Mouse (Mus musculus) liver, embryonic 16.5 days (tissue): ENCODE data around the gene Erich6. TPM values are rescaled to one million over a fixed set of nuclear protein-coding genes. Genes with fewer than 3 reads are reported as not detected.
A peak's percentile ranks its signal among the peaks of the same experiment; 100 is the strongest.

Source experiments
- ATAC-seq: fragments of 200-750 bp; cut with Nextera tagmentation; 2 replicates; pipeline ENCODE4 v1.8.0; 2017; ENCODE audit warnings: low read depth, mild to moderate bottlenecking, moderate number of reproducible peaks, moderate library complexity
- H3K27ac ChIP-seq: fragments of 300-500 bp; sonication (generic); 2 replicates; pipeline ENCODE4 v1.5.1; 2014; ENCODE audit warnings: mild to moderate bottlenecking, low read length
- H3K27me3 ChIP-seq: fragments of 300-500 bp; sonication (generic); 2 replicates; pipeline ENCODE4 v1.6.1; 2014; ENCODE audit warnings: low read depth, low read length, mixed read lengths; ENCODE audit not compliant: control insufficient read depth, insufficient read depth
- H3K36me3 ChIP-seq: fragments of 300-500 bp; sonication (generic); 2 replicates; pipeline ENCODE4 v1.6.1; 2014; ENCODE audit warnings: mild to moderate bottlenecking; ENCODE audit not compliant: control insufficient read depth, insufficient read depth
- H3K4me1 ChIP-seq: fragments of 300-500 bp; sonication (generic); 2 replicates; pipeline ENCODE4 v1.6.1; 2014; ENCODE audit warnings: low read depth, low read length, mixed read lengths; ENCODE audit not compliant: control insufficient read depth
- H3K4me2 ChIP-seq: fragments of 300-500 bp; sonication (generic); 2 replicates; pipeline ENCODE4 v1.6.1; 2014; ENCODE audit warnings: low read depth, low read length, mixed read lengths
- H3K4me3 ChIP-seq: fragments of 300-500 bp; sonication (generic); 2 replicates; pipeline ENCODE4 v1.5.1; 2014; ENCODE audit warnings: low read depth, mild to moderate bottlenecking, low read length
- H3K9ac ChIP-seq: fragments of 300-500 bp; sonication (generic); 2 replicates; pipeline ENCODE4 v1.6.1; 2014; ENCODE audit warnings: low read depth, low read length
- H3K9me3 ChIP-seq: fragments of 300-500 bp; sonication (generic); replicated peaks from 2 replicates; pipeline ENCODE4 v1.6.1; 2016; ENCODE audit warnings: low read length; ENCODE audit not compliant: control insufficient read depth
- WGBS: fragments of 180-500 bp; shearing (Covaris S2); extraction: QIAGEN DNeasy Blood & Tissue Kit; methylation state at CpG from one replicate; pipeline ENCODE4 v1.1.7; 2014; ENCODE audit not compliant: insufficient replicate concordance; 5-methylcytosine and 5-hydroxymethylcytosine counted together
- polyA plus RNA-seq: library from polyadenylated mRNA; unstranded; fragments of >200 nt; fragmentation: Nextera tagmentation; extraction: Ambion mirVana; gene quantifications from 2 replicates; pipeline ENCODE4 v1.2.1, GENCODE M21; 2015

The Erich6 gene
- polyA plus RNA-seq, 1 experiment from 2014 or later = not detected

DNA sequence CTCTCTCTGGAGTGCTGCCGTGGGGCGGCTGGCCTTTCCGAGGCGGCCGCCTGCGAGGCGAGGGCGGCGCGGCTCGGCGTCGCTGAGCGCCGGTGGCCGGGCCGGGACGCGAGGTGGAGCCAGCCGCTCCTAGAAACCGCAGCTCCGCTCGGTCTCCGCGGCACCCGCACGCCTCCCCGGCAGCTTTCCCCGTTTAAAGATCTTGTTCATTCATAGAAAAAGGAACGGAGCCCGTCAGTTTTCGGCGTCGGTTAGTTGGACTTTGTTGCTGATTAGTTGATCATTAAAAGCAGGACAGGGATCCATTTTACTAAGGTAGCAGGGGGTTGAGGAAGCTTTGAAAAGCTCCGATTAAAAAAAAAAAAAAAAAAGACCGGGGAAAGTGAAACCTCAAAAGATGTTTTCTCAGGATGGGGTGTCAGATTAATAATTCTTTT, 59.9 kb downstream of the Erich6 start:
- Histone ChIP-seq H3K36me3 (peaks cover 9% of the 10 kb centered on the region; the same call in 1 of the 2 replicates), H3K27me3 (no peaks in the 10 kb centered on the region), H3K27ac (peak overlapping the region; percentile 98), H3K4me1 (peaks cover 15% of the 10 kb centered on the region), H3K4me3 (peak overlapping the region; percentile 95), H3K4me2 (peak overlapping the region; percentile 66), H3K9me3 (no peaks in the 10 kb centered on the region), H3K9ac (peak overlapping the region; percentile 100)
- ATAC-seq = peak; percentile 80
- under 1% methylated on average over 36 of the region's 36 CpGs for WGBS

DNA sequence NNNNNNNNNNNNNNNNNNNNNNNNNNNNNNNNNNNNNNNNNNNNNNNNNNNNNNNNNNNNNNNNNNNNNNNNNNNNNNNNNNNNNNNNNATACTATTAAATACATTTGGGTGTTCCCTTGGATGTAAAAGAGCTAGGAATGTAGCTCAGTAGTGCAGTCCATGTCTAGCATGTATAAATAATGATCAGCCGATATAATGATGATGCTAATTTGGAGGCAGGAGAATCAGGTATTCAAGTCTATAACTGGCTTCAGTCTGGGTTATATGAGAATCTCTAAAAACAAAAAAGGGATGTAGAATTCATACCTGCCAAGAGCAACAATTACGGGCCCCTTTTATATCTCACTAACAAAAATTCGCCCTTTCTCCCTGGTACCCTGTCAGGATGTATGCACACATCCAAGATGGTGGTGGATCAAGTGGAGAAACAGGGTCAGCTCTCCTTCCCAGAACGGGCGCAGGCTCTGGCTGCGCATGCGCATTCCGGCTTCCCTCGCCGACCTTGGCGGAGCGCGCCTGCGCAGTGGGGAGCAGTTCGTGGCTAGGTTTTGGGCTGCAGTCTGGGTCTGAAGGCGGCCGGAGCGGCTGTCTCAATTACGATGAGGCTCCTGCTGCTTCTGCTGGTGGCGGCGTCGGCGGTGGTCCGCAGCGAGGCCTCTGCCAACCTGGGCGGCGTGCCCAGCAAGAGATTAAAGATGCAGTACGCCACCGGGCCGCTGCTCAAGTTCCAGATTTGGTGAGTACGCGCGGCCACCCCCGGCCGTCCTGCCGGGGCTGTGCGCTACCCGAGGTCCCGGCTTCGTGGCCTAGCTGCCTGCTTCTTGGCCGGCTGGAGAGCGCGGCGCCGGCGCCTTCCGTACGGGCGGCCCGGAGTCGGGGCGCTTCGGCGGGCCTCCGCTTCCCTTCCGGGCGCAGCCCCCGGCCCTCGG, 60.6 kb downstream of the Erich6 start, which contains the start of gene Selenot:
Gene Selenot (plus strand): TSS at position 500 of the 930 bp plus-strand sequence.
- Histone ChIP-seq H3K36me3 (peaks cover 9% of the 10 kb centered on the region; the same call in 1 of the 2 replicates), H3K9ac (peak within 1 kb of the TSS; percentile 100), H3K27ac (peak within 1 kb of the TSS; percentile 98), H3K9me3 (no peaks in the 10 kb centered on the region), H3K27me3 (no peaks in the 10 kb centered on the region), H3K4me1 (peaks cover 10% of the 10 kb centered on the region), H3K4me2 (peak within 1 kb of the TSS; percentile 66), H3K4me3 (peak within 1 kb of the TSS; percentile 95)
- 2% methylated on average over 58 of the region's 59 CpGs for WGBS
- ATAC-seq = peak; percentile 90

DNA sequence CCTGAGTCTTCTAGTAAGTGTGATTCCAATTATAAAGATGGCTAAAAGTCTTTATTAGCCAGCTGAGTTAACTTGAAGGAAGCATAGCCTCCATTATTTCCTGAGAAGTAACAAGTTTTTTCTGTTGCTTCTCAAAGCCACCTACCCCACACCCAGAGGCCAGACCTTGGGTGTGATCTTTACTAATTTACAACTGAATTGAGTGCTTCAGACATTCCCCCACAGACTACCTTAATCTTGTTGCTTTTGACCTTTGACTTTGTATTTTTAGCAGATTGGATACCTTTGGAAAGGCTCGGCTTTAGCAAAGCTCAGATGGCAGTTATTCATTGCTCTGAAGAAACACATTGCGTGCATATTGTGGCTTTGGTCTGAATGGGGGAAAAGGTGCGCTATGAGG, 66.2 kb downstream of the Erich6 start:
- Histone ChIP-seq H3K9ac (no peak overlapping the region), H3K36me3 (no peaks in the 10 kb centered on the region), H3K4me1 (peaks cover 1% of the 10 kb centered on the region; the same call in 1 of the 2 replicates), H3K4me3 (no peak overlapping the region), H3K4me2 (no peak overlapping the region), H3K9me3 (no peaks in the 10 kb centered on the region), H3K27ac (no peak overlapping the region), H3K27me3 (no peaks in the 10 kb centered on the region)
- 71% methylated on average over 3 of the region's 3 CpGs for WGBS
- no peak for ATAC-seq

Other genes starting within 250 kb of the Erich6 start
- gene Tsc22d2, start 222.5 kb downstream of the Erich6 start, polyA plus RNA-seq = 3.7 and 3.8 TPM in 2 replicates
- 22.2 and 23.1 TPM in 2 replicates for gene Eif2a, start 111.4 kb downstream of the Erich6 start, polyA plus RNA-seq
- 104 and 105 TPM in 2 replicates for gene Serp1, start 111.3 kb downstream of the Erich6 start, polyA plus RNA-seq
- gene Selenot, start 60.6 kb downstream of the Erich6 start, polyA plus RNA-seq = 9.7 and 11.7 TPM in 2 replicates
- 2.5 and 3.4 TPM in 2 replicates for gene Siah2, start 55.2 kb upstream of the Erich6 start, polyA plus RNA-seq
- gene Mindy4b-ps, start 185.1 kb upstream of the Erich6 start, polyA plus RNA-seq = not detected in 2 replicates
- not detected in 2 replicates for gene Clrn1, start 248.1 kb upstream of the Erich6 start, polyA plus RNA-seq